Mouse (Mus musculus) thymus, adult 2 months (tissue): ENCODE results near the gene Med25. TPM values are rescaled to one million over a fixed set of nuclear protein-coding genes. Genes with fewer than 3 reads are reported as not detected.

Experiments
- DNase-seq: peaks from one replicate; pipeline ENCODE4 v3.0.0; 2021
- H3K27ac ChIP-seq: fragments of 200-500 bp; 2 replicates; pipeline ENCODE4 v1.5.1; 2012; ENCODE audit warnings: low read length, control low read depth; ENCODE audit not compliant: control insufficient read depth, insufficient read depth
- H3K27me3 ChIP-seq: fragments of 200-500 bp; 2 replicates; pipeline ENCODE4 v1.6.1; 2012; ENCODE audit warnings: mild to moderate bottlenecking, low read length, moderate library complexity, mixed read lengths; ENCODE audit not compliant: control insufficient read depth, insufficient read depth
- H3K36me3 ChIP-seq: fragments of 200-500 bp; 2 replicates; pipeline ENCODE4 v1.6.1; 2012; ENCODE audit warnings: mild to moderate bottlenecking, low read length, moderate library complexity; ENCODE audit not compliant: control insufficient read depth, insufficient read depth
- H3K4me1 ChIP-seq: fragments of 200-500 bp; replicated peaks from 2 replicates; pipeline ENCODE4 v1.6.1; 2012; ENCODE audit warnings: low read length; ENCODE audit not compliant: control insufficient read depth, insufficient read depth
- H3K4me3 ChIP-seq: fragments of 200-500 bp; 2 replicates; pipeline ENCODE4 v1.5.1; 2012; ENCODE audit warnings: mild to moderate bottlenecking, low read length, control low read depth, moderate library complexity; ENCODE audit not compliant: control insufficient read depth, insufficient read depth
- CTCF ChIP-seq: fragments of 200-500 bp; IDR thresholded peaks from 2 replicates; pipeline ENCODE4 v1.5.1; 2012; ENCODE audit warnings: mild to moderate bottlenecking, control low read depth, low read length, moderate library complexity, borderline replicate concordance; ENCODE audit not compliant: control insufficient read depth, poor library complexity, insufficient read depth; ENCODE audit errors: extremely low read depth
- POLR2A ChIP-seq: fragments of 200-500 bp; IDR thresholded peaks from 2 replicates; pipeline ENCODE4 v1.6.1; 2012; ENCODE audit warnings: mild to moderate bottlenecking, low read length, control low read depth, moderate library complexity; ENCODE audit not compliant: control insufficient read depth, poor library complexity, insufficient read depth; ENCODE audit errors: extremely low read depth
- WGBS: fragments of 180-500 bp; shearing (Covaris S2); methylation state at CpG from one replicate; pipeline ENCODE4 v1.1.7; 2018; 5-methylcytosine and 5-hydroxymethylcytosine counted together
- polyA plus RNA-seq: library from polyadenylated mRNA; depleted of rRNA; stranded (reverse); fragments of >200 nt; gene quantifications from 2 replicates; pipeline ENCODE4 v1.2.3, GENCODE M21; 2012

Gene Med25
- polyA plus RNA-seq, 1 experiment: 220 TPM

DNA sequence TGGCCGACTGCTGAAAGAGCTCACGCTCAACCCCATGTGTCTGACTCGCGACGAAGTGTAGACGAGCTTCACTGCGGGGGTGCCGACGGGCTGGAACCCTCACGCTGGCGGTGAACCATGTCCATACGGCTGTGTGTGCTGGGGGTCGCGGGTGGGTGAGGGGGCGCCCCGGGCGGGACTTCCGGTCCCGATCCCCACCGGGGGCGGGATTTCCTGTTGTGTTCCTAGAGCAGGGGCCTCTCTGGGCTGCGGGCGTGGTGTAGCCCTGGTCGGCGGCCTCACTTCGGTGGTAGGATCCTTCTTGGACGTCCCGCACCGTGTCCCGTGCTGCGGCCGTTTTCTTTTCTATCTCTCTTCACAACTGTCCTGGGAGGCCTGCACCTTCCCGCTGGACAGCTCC is 42.4 kb downstream of the Med25 start:
- Histone ChIP-seq H3K36me3 (peaks cover 9% of the 10 kb centered on the region), H3K27me3 (no peaks in the 10 kb centered on the region), H3K27ac (peak overlapping the region; percentile 73), H3K4me1 (peaks cover 29% of the 10 kb centered on the region), H3K4me3 (peak overlapping the region; percentile 79)
- under 1% methylated on average over 33 of the region's 33 CpGs for WGBS
- TF ChIP-seq CTCF: no peak
- no peak for TF ChIP-seq POLR2A
- peak; percentile 78 for DNase-seq

DNA sequence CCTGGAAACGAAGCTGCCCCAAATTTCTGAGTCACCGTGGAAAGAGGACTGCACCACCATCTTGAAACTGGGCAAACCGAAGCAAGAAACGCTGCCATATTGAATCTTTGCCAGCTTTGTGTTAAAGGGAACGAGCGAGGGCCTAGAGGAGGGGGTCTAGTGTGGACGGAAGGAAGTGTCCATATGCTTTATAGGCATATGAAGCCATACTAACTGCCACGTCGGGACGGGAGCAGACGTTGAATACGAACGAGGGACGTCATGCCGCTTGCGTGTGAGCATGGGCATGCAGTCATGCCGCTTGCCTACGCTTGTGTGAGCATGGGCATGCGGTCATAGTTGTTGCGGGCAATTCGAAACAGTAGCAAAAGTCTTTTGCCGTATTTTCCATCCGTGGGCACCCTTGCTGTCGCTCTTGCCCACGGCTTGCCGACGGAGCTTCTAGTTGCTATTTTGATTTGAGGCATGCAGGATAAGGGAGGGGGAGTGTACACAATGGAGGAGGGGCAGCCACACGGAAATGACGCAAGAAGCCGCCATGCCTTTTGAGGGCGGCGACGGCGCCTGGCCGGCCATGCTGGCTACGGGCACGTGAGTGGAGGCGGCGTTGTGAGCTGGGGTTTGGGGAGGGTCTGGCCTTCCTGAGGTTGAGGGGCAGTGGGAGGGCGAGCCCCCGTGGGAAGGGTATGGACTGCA is 42.9 kb downstream of the Med25 start:
- peak; percentile 87 for DNase-seq
- WGBS: under 1% methylated on average over 41 of the region's 41 CpGs
- TF ChIP-seq CTCF (no peak), POLR2A (peak; percentile 58)
- H3K27ac ChIP-seq: peak overlapping the region; percentile 88
- peak overlapping the region; percentile 79 for H3K4me3 ChIP-seq
- peaks cover 24% of the 10 kb centered on the region for H3K4me1 ChIP-seq
- peaks cover 9% of the 10 kb centered on the region for H3K36me3 ChIP-seq
- H3K27me3 ChIP-seq: no peaks in the 10 kb centered on the region

DNA sequence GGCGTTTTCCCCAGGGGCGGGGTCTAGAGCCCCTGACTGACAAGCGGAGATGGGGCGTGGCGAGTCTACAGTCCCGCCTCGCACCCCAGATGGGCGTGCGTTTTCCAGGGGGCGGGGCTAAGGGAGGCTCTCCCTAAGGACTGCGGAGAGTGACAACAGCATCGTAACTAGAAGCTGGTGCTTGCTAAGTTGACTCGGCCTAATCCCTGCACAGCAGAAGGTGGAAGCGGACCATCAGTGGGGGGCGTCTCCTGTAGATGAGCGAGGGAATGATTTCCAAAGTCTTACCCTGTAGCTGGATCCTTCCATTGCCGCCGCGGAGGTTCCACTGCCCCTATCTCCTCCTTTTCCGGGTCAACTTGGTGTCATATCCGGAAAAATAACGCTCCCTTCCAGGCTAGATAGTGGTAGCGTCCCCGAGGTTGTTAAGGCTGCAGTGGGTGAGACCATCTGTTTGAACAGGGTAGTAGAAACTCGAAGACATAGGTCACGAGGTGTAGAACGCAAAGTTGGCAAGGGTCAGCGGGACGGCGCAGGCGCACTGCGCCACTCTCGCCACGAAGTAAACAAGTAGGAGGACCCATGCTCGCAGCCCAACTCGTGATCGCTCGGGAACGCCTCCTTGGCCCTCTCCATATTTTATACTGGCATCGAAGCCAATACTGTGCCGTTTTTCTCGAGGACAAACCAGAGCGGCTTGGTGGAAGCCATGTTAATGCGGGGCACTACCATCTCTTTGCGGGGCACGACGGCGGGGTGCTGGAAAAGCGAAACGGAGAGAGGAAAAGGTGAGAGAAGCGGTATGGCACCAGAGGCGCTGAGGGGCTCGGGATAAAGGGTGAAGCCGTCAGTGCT is 43.7 kb downstream of the Med25 start, which contains the start of the genes Akt1s1 and Tbc1d17:
TSS of gene Akt1s1 (plus strand) at position 431 of the 855 bp plus-strand sequence.
TSS of gene Tbc1d17 (minus strand) at position 519 of the 855 bp plus-strand sequence.
- H3K27me3 ChIP-seq: no peaks in the 10 kb centered on the region
- TF ChIP-seq CTCF (peak; percentile 46; the same call in 1 of the 2 replicates), POLR2A (no peak)
- peak within 1 kb of the TSS; percentile 79 for H3K4me3 ChIP-seq
- peaks cover 14% of the 10 kb centered on the region for H3K36me3 ChIP-seq
- WGBS: under 1% methylated on average over 54 of the region's 54 CpGs
- H3K27ac ChIP-seq: peak within 1 kb of the TSS; percentile 88
- peak; percentile 98 for DNase-seq
- H3K4me1 ChIP-seq: peaks cover 21% of the 10 kb centered on the region

DNA sequence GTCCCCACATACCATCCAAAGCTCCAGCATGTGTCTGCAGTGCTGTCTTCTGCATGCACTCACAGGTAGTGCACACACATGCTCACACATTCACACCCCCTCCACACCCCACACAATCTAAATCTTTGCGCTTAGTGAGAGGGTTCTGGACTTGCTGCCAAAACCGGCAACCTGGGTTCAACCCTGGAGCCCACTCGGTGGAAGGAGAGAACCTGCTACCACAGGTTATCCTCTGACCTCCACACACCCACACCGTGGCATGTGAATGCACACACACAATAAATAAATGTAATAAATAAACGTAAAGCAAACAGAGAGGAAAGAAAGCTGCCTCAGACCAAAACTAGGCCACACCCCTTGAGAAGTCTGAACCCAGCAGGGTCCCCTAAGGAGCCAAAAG is 44.7 kb downstream of the Med25 start:
- peak overlapping the region; percentile 79; the same call in 1 of the 2 replicates for H3K4me3 ChIP-seq
- no peak for TF ChIP-seq POLR2A
- no peak for TF ChIP-seq CTCF
- H3K4me1 ChIP-seq: peaks cover 18% of the 10 kb centered on the region
- 80% methylated on average over 5 of the region's 5 CpGs for WGBS
- no peak for DNase-seq
- H3K27ac ChIP-seq: no peak overlapping the region
- H3K27me3 ChIP-seq: no peaks in the 10 kb centered on the region
- H3K36me3 ChIP-seq: peaks cover 21% of the 10 kb centered on the region

DNA sequence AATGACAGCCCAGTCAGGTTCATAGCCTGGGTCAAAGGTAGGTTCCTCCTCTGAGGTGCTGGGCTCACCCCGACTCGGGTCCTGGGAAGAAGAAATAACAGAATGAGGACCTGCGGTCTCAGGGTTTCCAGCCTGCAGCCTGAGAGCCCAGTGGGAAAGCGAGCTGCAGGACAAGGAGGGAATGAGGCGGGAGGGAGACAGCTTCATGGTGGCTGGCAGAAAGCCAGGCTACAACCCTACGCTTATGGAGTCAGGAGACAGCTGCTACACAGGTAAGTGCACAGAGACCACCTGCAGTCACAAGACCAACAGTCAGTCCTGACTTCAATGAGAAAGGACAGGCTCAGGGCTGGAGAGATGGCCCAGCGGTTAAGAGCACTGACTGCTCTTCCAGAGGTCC is 45.7 kb downstream of the Med25 start:
- no peak overlapping the region for H3K4me3 ChIP-seq
- no peaks in the 10 kb centered on the region for H3K27me3 ChIP-seq
- WGBS: 98% methylated on average over 7 of the region's 7 CpGs
- H3K36me3 ChIP-seq: peaks cover 26% of the 10 kb centered on the region
- peaks cover 18% of the 10 kb centered on the region for H3K4me1 ChIP-seq
- no peak for DNase-seq
- TF ChIP-seq CTCF: no peak
- no peak for TF ChIP-seq POLR2A
- H3K27ac ChIP-seq: no peak overlapping the region

DNA sequence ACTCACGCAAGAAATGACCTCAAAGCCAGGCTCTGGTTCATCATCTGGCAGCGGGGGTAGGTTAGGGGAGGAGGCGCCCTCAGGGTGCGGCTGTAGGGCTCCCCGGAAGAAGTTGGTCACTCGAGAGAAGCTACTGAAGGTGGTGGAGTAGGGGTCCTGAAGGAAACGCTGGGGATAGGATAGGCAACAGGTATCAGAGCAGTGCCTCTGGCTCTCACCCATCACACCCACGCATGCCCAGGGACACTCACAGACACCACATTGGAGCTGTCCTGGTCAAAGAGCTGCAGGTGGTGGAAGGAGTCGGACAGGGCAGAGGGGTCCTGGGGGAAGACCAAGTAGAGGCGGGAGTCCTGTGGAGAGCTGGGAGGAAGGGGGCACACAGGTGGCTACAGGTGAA is 47.5 kb downstream of the Med25 start:
- Histone ChIP-seq H3K36me3 (peaks cover 32% of the 10 kb centered on the region), H3K4me3 (no peak overlapping the region), H3K4me1 (peaks cover 11% of the 10 kb centered on the region), H3K27ac (no peak overlapping the region), H3K27me3 (no peaks in the 10 kb centered on the region; the same call in 1 of the 2 replicates)
- no peak for TF ChIP-seq POLR2A
- TF ChIP-seq CTCF: no peak
- DNase-seq: no peak
- WGBS: 94% methylated on average over 10 of the region's 10 CpGs
